Mouse (Mus musculus): ENCODE measurements around the gene Rbfox1. TPM values are rescaled to one million over a fixed set of nuclear protein-coding genes. Genes with fewer than 3 reads are reported as not detected.

The Rbfox1 gene
- polyA plus RNA-seq, 1 experiment, result 142 TPM

GRCm38 (mm10) chr16:6079017-6079416, 193.9 kb downstream of the Rbfox1 start:
- no peak for TF ChIP-seq POLR2A (IDR thresholded peaks at IDR 0.05; ENCODE audit: extremely low read depth, insufficient read depth, low read length)
- TF ChIP-seq CTCF (IDR thresholded peaks at IDR 0.05; ENCODE audit: extremely low read depth, insufficient read depth, low read length), result no peak
- Histone ChIP-seq H3K27ac (ENCODE audit: insufficient read depth, low read length) (no peak overlapping the region), H3K4me1 (ENCODE audit: control insufficient read depth, insufficient read depth, low read length) (peaks cover 10% of the 10 kb centered on the region), H3K4me3 (ENCODE audit: insufficient read depth, low read length) (no peak overlapping the region)

- H3K4me1 ChIP-seq (ENCODE audit: control insufficient read depth, insufficient read depth, low read length), result no peaks in the 10 kb centered on the region
- no peak overlapping the region for H3K27ac ChIP-seq (ENCODE audit: insufficient read depth, low read length)
- no peak for TF ChIP-seq CTCF (IDR thresholded peaks at IDR 0.05; ENCODE audit: extremely low read depth, insufficient read depth, low read length)
- TF ChIP-seq POLR2A (IDR thresholded peaks at IDR 0.05; ENCODE audit: extremely low read depth, insufficient read depth, low read length), result no peak
- no peak overlapping the region for H3K4me3 ChIP-seq (ENCODE audit: insufficient read depth, low read length)
These were observed 199.7 kb downstream of the Rbfox1 start for GRCm38 (mm10) chr16:6084701-6085365.

- TF ChIP-seq POLR2A (IDR thresholded peaks at IDR 0.05; ENCODE audit: extremely low read depth, insufficient read depth, low read length) (no peak), CTCF (IDR thresholded peaks at IDR 0.05; ENCODE audit: extremely low read depth, insufficient read depth, low read length) (no peak)
- H3K4me1 ChIP-seq (ENCODE audit: control insufficient read depth, insufficient read depth, low read length), result no peaks in the 10 kb centered on the region
- H3K4me3 ChIP-seq (ENCODE audit: insufficient read depth, low read length), result no peak overlapping the region
- H3K27ac ChIP-seq (ENCODE audit: insufficient read depth, low read length), result no peak overlapping the region
These were observed 201.0 kb downstream of the Rbfox1 start for GRCm38 (mm10) chr16:6086200-6086599.

GRCm38 (mm10) chr16:6091326-6092123, 206.4 kb downstream of the Rbfox1 start:
- Histone ChIP-seq H3K27ac (ENCODE audit: insufficient read depth, low read length) (no peak overlapping the region), H3K4me3 (ENCODE audit: insufficient read depth, low read length) (no peak overlapping the region), H3K4me1 (ENCODE audit: control insufficient read depth, insufficient read depth, low read length) (no peaks in the 10 kb centered on the region; the same call in 1 of the 2 replicates)
- TF ChIP-seq CTCF (IDR thresholded peaks at IDR 0.05; ENCODE audit: extremely low read depth, insufficient read depth, low read length) (no peak), POLR2A (IDR thresholded peaks at IDR 0.05; ENCODE audit: extremely low read depth, insufficient read depth, low read length) (no peak)

- TF ChIP-seq CTCF (IDR thresholded peaks at IDR 0.05; ENCODE audit: extremely low read depth, insufficient read depth, low read length), result no peak
- no peak for TF ChIP-seq POLR2A (IDR thresholded peaks at IDR 0.05; ENCODE audit: extremely low read depth, insufficient read depth, low read length)
- Histone ChIP-seq H3K27ac (ENCODE audit: insufficient read depth, low read length) (no peak overlapping the region), H3K4me1 (ENCODE audit: control insufficient read depth, insufficient read depth, low read length) (no peaks in the 10 kb centered on the region; the same call in 1 of the 2 replicates), H3K4me3 (ENCODE audit: insufficient read depth, low read length) (no peak overlapping the region)
These were observed 210.6 kb downstream of the Rbfox1 start for GRCm38 (mm10) chr16:6095604-6096372.

GRCm38 (mm10) chr16:6097244-6098040, 212.3 kb downstream of the Rbfox1 start:
- no peak overlapping the region for H3K4me3 ChIP-seq (ENCODE audit: insufficient read depth, low read length)
- no peak overlapping the region for H3K27ac ChIP-seq (ENCODE audit: insufficient read depth, low read length)
- H3K4me1 ChIP-seq (ENCODE audit: control insufficient read depth, insufficient read depth, low read length), result no peaks in the 10 kb centered on the region
- TF ChIP-seq CTCF (IDR thresholded peaks at IDR 0.05; ENCODE audit: extremely low read depth, insufficient read depth, low read length) (no peak), POLR2A (IDR thresholded peaks at IDR 0.05; ENCODE audit: extremely low read depth, insufficient read depth, low read length) (no peak)

GRCm38 (mm10) chr16:6098116-6098515, 213.0 kb downstream of the Rbfox1 start:
- TF ChIP-seq CTCF (IDR thresholded peaks at IDR 0.05; ENCODE audit: extremely low read depth, insufficient read depth, low read length) (no peak), POLR2A (IDR thresholded peaks at IDR 0.05; ENCODE audit: extremely low read depth, insufficient read depth, low read length) (no peak)
- no peaks in the 10 kb centered on the region for H3K4me1 ChIP-seq (ENCODE audit: control insufficient read depth, insufficient read depth, low read length)

GRCm38 (mm10) chr16:6099598-6099997, 214.4 kb downstream of the Rbfox1 start:
- H3K4me3 ChIP-seq (ENCODE audit: insufficient read depth, low read length), result no peak overlapping the region
- TF ChIP-seq CTCF (IDR thresholded peaks at IDR 0.05; ENCODE audit: extremely low read depth, insufficient read depth, low read length) (no peak), POLR2A (IDR thresholded peaks at IDR 0.05; ENCODE audit: extremely low read depth, insufficient read depth, low read length) (no peak)
- H3K27ac ChIP-seq (ENCODE audit: insufficient read depth, low read length), result no peak overlapping the region
- H3K4me1 ChIP-seq (ENCODE audit: control insufficient read depth, insufficient read depth, low read length), result no peaks in the 10 kb centered on the region

More at GRCm38 (mm10) chr16:6098116-6098515, 213.0 kb downstream of the Rbfox1 start:
- H3K27ac ChIP-seq (ENCODE audit: insufficient read depth, low read length), result no peak overlapping the region
- H3K4me3 ChIP-seq (ENCODE audit: insufficient read depth, low read length), result no peak overlapping the region

Measured in cortical plate, adult 2 months (tissue).